Mouse (Mus musculus) neural tube, embryonic 12.5 days (tissue): ENCODE data around the gene Spon1. TPM values are rescaled to one million over a fixed set of nuclear protein-coding genes. Genes with fewer than 3 reads are reported as not detected.

Source experiments
- ATAC-seq: fragments of 200-750 bp; cut with Nextera tagmentation; 2 replicates; pipeline ENCODE4 v1.8.0; 2017; ENCODE audit warnings: low read depth, mild to moderate bottlenecking, moderate TSS enrichment, moderate library complexity; ENCODE audit not compliant: low FRiP score
- H3K27ac ChIP-seq: fragments of 300-500 bp; sonication (generic); 2 replicates; pipeline ENCODE4 v1.5.1; 2016
- H3K27me3 ChIP-seq: fragments of 300-500 bp; sonication (generic); replicated peaks from 2 replicates; pipeline ENCODE4 v1.6.1; 2016; ENCODE audit warnings: mild to moderate bottlenecking
- H3K36me3 ChIP-seq: fragments of 300-500 bp; sonication (generic); 2 replicates; pipeline ENCODE4 v1.6.1; 2016; ENCODE audit warnings: mild to moderate bottlenecking
- H3K4me1 ChIP-seq: fragments of 300-500 bp; sonication (generic); 2 replicates; pipeline ENCODE4 v1.6.1; 2016
- H3K4me2 ChIP-seq: fragments of 300-500 bp; sonication (generic); replicated peaks from 2 replicates; pipeline ENCODE4 v1.6.1; 2016; ENCODE audit warnings: mild to moderate bottlenecking
- H3K4me3 ChIP-seq: fragments of 300-500 bp; sonication (generic); 2 replicates; pipeline ENCODE4 v1.5.1; 2016
- H3K9ac ChIP-seq: fragments of 300-500 bp; sonication (generic); 2 replicates; pipeline ENCODE4 v1.6.1; 2016; ENCODE audit warnings: mild to moderate bottlenecking
- H3K9me3 ChIP-seq: fragments of 300-500 bp; sonication (generic); 2 replicates; pipeline ENCODE4 v1.6.1; 2016; ENCODE audit warnings: mild to moderate bottlenecking
- WGBS: fragments of 180-500 bp; shearing (Covaris S2); methylation state at CpG from one replicate; pipeline ENCODE4 v1.1.7; 2016; 5-methylcytosine and 5-hydroxymethylcytosine counted together
- polyA plus RNA-seq: library from polyadenylated mRNA; unstranded; fragments of >200 nt; fragmentation: Nextera tagmentation; extraction: Ambion mirVana; gene quantifications from 2 replicates; pipeline ENCODE4 v1.2.1, GENCODE M21; 2016

The Spon1 gene
- polyA plus RNA-seq, 1 experiment from 2014 or later: 86.4 TPM

- Histone ChIP-seq H3K4me1 (no peaks in the 10 kb centered on the region), H3K36me3 (no peaks in the 10 kb centered on the region), H3K27ac (no peak overlapping the region), H3K4me3 (no peak overlapping the region), H3K4me2 (no peak overlapping the region), H3K9ac (no peak overlapping the region), H3K9me3 (no peaks in the 10 kb centered on the region), H3K27me3 (no peaks in the 10 kb centered on the region)
- WGBS: 85% methylated on average over 5 of the region's 5 CpGs
- ATAC-seq: no peak
Measured at GRCm38 (mm10) chr7:113791991-113792390, 26.2 kb downstream of the Spon1 start.

- no peaks in the 10 kb centered on the region for H3K36me3 ChIP-seq
- no peak overlapping the region for H3K9ac ChIP-seq
- no peak overlapping the region for H3K4me2 ChIP-seq
- no peaks in the 10 kb centered on the region for H3K4me1 ChIP-seq
- H3K27me3 ChIP-seq: no peaks in the 10 kb centered on the region
- H3K4me3 ChIP-seq: no peak overlapping the region
- no peak for ATAC-seq
- 79% methylated on average over 3 of the region's 3 CpGs for WGBS
- no peak overlapping the region for H3K27ac ChIP-seq
- no peaks in the 10 kb centered on the region for H3K9me3 ChIP-seq
Measured at GRCm38 (mm10) chr7:113792871-113793270, 27.1 kb downstream of the Spon1 start.

- 72% methylated on average over 5 of the region's 5 CpGs for WGBS
- no peaks in the 10 kb centered on the region for H3K27me3 ChIP-seq
- no peak for ATAC-seq
Measured at GRCm38 (mm10) chr7:113795209-113795608, 29.4 kb downstream of the Spon1 start.

GRCm38 (mm10) chr7:113797134-113797533 is 31.3 kb downstream of the Spon1 start:
- H3K9me3 ChIP-seq: no peaks in the 10 kb centered on the region
- ATAC-seq: no peak

More at GRCm38 (mm10) chr7:113795209-113795608, 29.4 kb downstream of the Spon1 start:
- Histone ChIP-seq H3K36me3 (no peaks in the 10 kb centered on the region), H3K4me3 (no peak overlapping the region), H3K9ac (no peak overlapping the region), H3K4me1 (no peaks in the 10 kb centered on the region), H3K4me2 (no peak overlapping the region), H3K9me3 (no peaks in the 10 kb centered on the region), H3K27ac (no peak overlapping the region)

GRCm38 (mm10) chr7:113798605-113799255 is 32.9 kb downstream of the Spon1 start:
- H3K36me3 ChIP-seq: no peaks in the 10 kb centered on the region
- H3K4me1 ChIP-seq: no peaks in the 10 kb centered on the region
- H3K9ac ChIP-seq: no peak overlapping the region
- H3K27me3 ChIP-seq: no peaks in the 10 kb centered on the region
- 92% methylated on average over 6 of the region's 6 CpGs for WGBS
- no peak overlapping the region for H3K4me3 ChIP-seq
- H3K4me2 ChIP-seq: no peak overlapping the region
- H3K27ac ChIP-seq: no peak overlapping the region
- no peak for ATAC-seq
- H3K9me3 ChIP-seq: no peaks in the 10 kb centered on the region

More at GRCm38 (mm10) chr7:113797134-113797533, 31.3 kb downstream of the Spon1 start:
- 92% methylated on average over 4 of the region's 4 CpGs for WGBS
- Histone ChIP-seq H3K4me3 (no peak overlapping the region), H3K4me1 (no peaks in the 10 kb centered on the region), H3K36me3 (no peaks in the 10 kb centered on the region), H3K27me3 (no peaks in the 10 kb centered on the region), H3K4me2 (no peak overlapping the region), H3K9ac (no peak overlapping the region), H3K27ac (no peak overlapping the region)

GRCm38 (mm10) chr7:113809781-113810180 is 44.0 kb downstream of the Spon1 start:
- WGBS: 87% methylated on average over 1 of the region's 1 CpGs
- no peak overlapping the region for H3K4me2 ChIP-seq
- no peaks in the 10 kb centered on the region for H3K27me3 ChIP-seq
- ATAC-seq: no peak
- H3K9ac ChIP-seq: no peak overlapping the region
- H3K4me1 ChIP-seq: no peaks in the 10 kb centered on the region
- no peak overlapping the region for H3K4me3 ChIP-seq
- H3K9me3 ChIP-seq: no peaks in the 10 kb centered on the region
- H3K27ac ChIP-seq: no peak overlapping the region
- H3K36me3 ChIP-seq: no peaks in the 10 kb centered on the region

GRCm38 (mm10) chr7:113811376-113812158 is 45.8 kb downstream of the Spon1 start:
- no peaks in the 10 kb centered on the region for H3K4me1 ChIP-seq
- H3K27me3 ChIP-seq: peaks cover 6% of the 10 kb centered on the region; the same call in 1 of the 2 replicates
- no peak overlapping the region for H3K4me2 ChIP-seq
- no peak overlapping the region for H3K9ac ChIP-seq
- no peak overlapping the region for H3K27ac ChIP-seq
- H3K4me3 ChIP-seq: no peak overlapping the region
- ATAC-seq: no peak
- no peaks in the 10 kb centered on the region for H3K36me3 ChIP-seq
- no peaks in the 10 kb centered on the region for H3K9me3 ChIP-seq
- 90% methylated on average over 10 of the region's 10 CpGs for WGBS

- Histone ChIP-seq H3K9me3 (no peaks in the 10 kb centered on the region), H3K4me3 (no peak overlapping the region), H3K4me1 (no peaks in the 10 kb centered on the region), H3K36me3 (no peaks in the 10 kb centered on the region), H3K27ac (no peak overlapping the region), H3K9ac (no peak overlapping the region), H3K4me2 (no peak overlapping the region), H3K27me3 (peaks cover 6% of the 10 kb centered on the region; the same call in 1 of the 2 replicates)
- ATAC-seq: no peak
- 42% methylated on average over 10 of the region's 10 CpGs for WGBS
Measured at GRCm38 (mm10) chr7:113814101-113814779, 48.4 kb downstream of the Spon1 start.

GRCm38 (mm10) chr7:113815726-113816125 is 49.9 kb downstream of the Spon1 start:
- no peak overlapping the region for H3K4me3 ChIP-seq
- H3K36me3 ChIP-seq: no peaks in the 10 kb centered on the region
- H3K9me3 ChIP-seq: no peaks in the 10 kb centered on the region
- no peak overlapping the region for H3K9ac ChIP-seq
- peaks cover 6% of the 10 kb centered on the region; the same call in 1 of the 2 replicates for H3K27me3 ChIP-seq
- no peaks in the 10 kb centered on the region for H3K4me1 ChIP-seq
- no peak for ATAC-seq
- no peak overlapping the region for H3K27ac ChIP-seq
- no peak overlapping the region for H3K4me2 ChIP-seq
- 75% methylated on average over 5 of the region's 5 CpGs for WGBS

- no peak overlapping the region for H3K9ac ChIP-seq
- no peaks in the 10 kb centered on the region for H3K9me3 ChIP-seq
- 73% methylated on average over 7 of the region's 7 CpGs for WGBS
- H3K27me3 ChIP-seq: peaks cover 6% of the 10 kb centered on the region; the same call in 1 of the 2 replicates
- no peak for ATAC-seq
- no peaks in the 10 kb centered on the region for H3K36me3 ChIP-seq
- H3K27ac ChIP-seq: no peak overlapping the region
- H3K4me1 ChIP-seq: no peaks in the 10 kb centered on the region
- no peak overlapping the region for H3K4me3 ChIP-seq
- H3K4me2 ChIP-seq: no peak overlapping the region
Measured at GRCm38 (mm10) chr7:113816827-113817334, 51.1 kb downstream of the Spon1 start.

- Histone ChIP-seq H3K4me1 (no peaks in the 10 kb centered on the region), H3K4me3 (no peak overlapping the region), H3K4me2 (no peak overlapping the region), H3K9ac (no peak overlapping the region), H3K36me3 (no peaks in the 10 kb centered on the region), H3K9me3 (no peaks in the 10 kb centered on the region), H3K27ac (no peak overlapping the region), H3K27me3 (peaks cover 6% of the 10 kb centered on the region; the same call in 1 of the 2 replicates)
- ATAC-seq: no peak
- WGBS: 69% methylated on average over 6 of the region's 6 CpGs
Measured at GRCm38 (mm10) chr7:113818116-113818515, 52.3 kb downstream of the Spon1 start.

GRCm38 (mm10) chr7:113820213-113820612 is 54.4 kb downstream of the Spon1 start:
- ATAC-seq: no peak
- Histone ChIP-seq H3K4me2 (no peak overlapping the region), H3K27me3 (peaks cover 6% of the 10 kb centered on the region; the same call in 1 of the 2 replicates), H3K4me3 (no peak overlapping the region), H3K9me3 (no peaks in the 10 kb centered on the region), H3K36me3 (no peaks in the 10 kb centered on the region), H3K27ac (no peak overlapping the region), H3K4me1 (no peaks in the 10 kb centered on the region), H3K9ac (no peak overlapping the region)
- 83% methylated on average over 2 of the region's 2 CpGs for WGBS
